Mouse (Mus musculus) neural tube, embryonic 11.5 days (tissue): ENCODE results near the gene Bend6. TPM values are rescaled to one million over a fixed set of nuclear protein-coding genes. Genes with fewer than 3 reads are reported as not detected.
"Not testable (repeated sequence)": the region's sequence is repeated elsewhere in the genome, so short reads cannot be mapped to it uniquely, and the experiment has no call there.

Source experiments
- ATAC-seq: fragments of 200-750 bp; cut with Nextera tagmentation; 2 replicates; pipeline ENCODE4 v1.8.0; 2017; ENCODE audit warnings: moderate number of reproducible peaks, mild to moderate bottlenecking, moderate TSS enrichment, moderate library complexity; ENCODE audit not compliant: insufficient read depth, low FRiP score, low TSS enrichment
- DNase-seq: peaks from one replicate; pipeline ENCODE4 v3.0.0-alpha.2; 2015; ENCODE audit warnings: low spot score
- H3K27ac ChIP-seq: fragments of 300-500 bp; sonication (generic); 2 replicates; pipeline ENCODE4 v1.5.1; 2014; ENCODE audit warnings: low read depth, mild to moderate bottlenecking, low read length
- H3K27me3 ChIP-seq: fragments of 300-500 bp; sonication (generic); 2 replicates; pipeline ENCODE4 v1.6.1; 2014; ENCODE audit warnings: mild to moderate bottlenecking, low read length, mixed read lengths; ENCODE audit not compliant: control insufficient read depth, insufficient read depth
- H3K36me3 ChIP-seq: fragments of 300-500 bp; sonication (generic); 2 replicates; pipeline ENCODE4 v1.6.1; 2014; ENCODE audit warnings: mild to moderate bottlenecking, low read length, moderate library complexity, mixed read lengths; ENCODE audit not compliant: control insufficient read depth, insufficient read depth
- H3K4me1 ChIP-seq: fragments of 300-500 bp; sonication (generic); 2 replicates; pipeline ENCODE4 v1.6.1; 2014; ENCODE audit warnings: low read length, mixed read lengths; ENCODE audit not compliant: control insufficient read depth, insufficient read depth
- H3K4me2 ChIP-seq: fragments of 300-500 bp; sonication (generic); 2 replicates; pipeline ENCODE4 v1.6.1; 2014; ENCODE audit warnings: low read depth, mild to moderate bottlenecking, moderate library complexity
- H3K4me3 ChIP-seq: fragments of 300-500 bp; sonication (generic); 2 replicates; pipeline ENCODE4 v1.5.1; 2014; ENCODE audit warnings: low read depth, low read length
- H3K9ac ChIP-seq: fragments of 300-500 bp; sonication (generic); 2 replicates; pipeline ENCODE4 v1.6.1; 2014; ENCODE audit warnings: mild to moderate bottlenecking, low read length
- H3K9me3 ChIP-seq: fragments of 300-500 bp; sonication (generic); 2 replicates; pipeline ENCODE4 v1.6.1; 2016; ENCODE audit warnings: low read length; ENCODE audit not compliant: control insufficient read depth
- WGBS: fragments of 180-500 bp; shearing (Covaris S2); extraction: QIAGEN DNeasy Blood & Tissue Kit; methylation state at CpG from one replicate; pipeline ENCODE4 v1.1.7; 2014; 5-methylcytosine and 5-hydroxymethylcytosine counted together
- polyA plus RNA-seq: library from polyadenylated mRNA; unstranded; fragments of >200 nt; fragmentation: Nextera tagmentation; extraction: Ambion mirVana; gene quantifications from 2 replicates; pipeline ENCODE4 v1.2.1, GENCODE M21; 2014

The Bend6 gene
- polyA plus RNA-seq, 1 experiment from 2014 or later, result 2.1 TPM

DNA sequence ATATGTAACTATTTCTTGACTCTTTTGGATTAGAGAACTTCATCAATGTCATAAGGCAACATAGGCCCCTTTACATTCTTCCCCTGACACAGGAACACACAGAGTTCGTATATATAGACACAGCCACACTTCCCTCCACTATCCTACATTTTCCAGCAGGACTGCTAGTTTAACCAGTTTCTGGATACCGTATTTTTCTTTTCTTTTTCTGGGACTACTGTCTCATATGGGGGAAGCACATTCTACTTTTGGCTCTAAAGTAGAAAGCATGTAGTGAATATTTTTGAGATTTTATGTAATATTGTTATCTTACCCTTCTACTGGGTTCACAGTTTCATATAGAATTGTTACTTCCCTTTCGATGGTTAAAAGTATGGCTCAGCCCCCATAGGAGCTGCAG, 38.2 kb downstream of the Bend6 start:
- ATAC-seq (no peak), DNase-seq (no peak)
- no peak overlapping the region for H3K9ac ChIP-seq
- no peaks in the 10 kb centered on the region for H3K4me1 ChIP-seq
- H3K9me3 ChIP-seq, result no peaks in the 10 kb centered on the region
- H3K27ac ChIP-seq, result no peak overlapping the region
- WGBS, result 94% methylated on average over 3 of the region's 3 CpGs
- H3K27me3 ChIP-seq, result no peaks in the 10 kb centered on the region
- no peak overlapping the region for H3K4me2 ChIP-seq
- H3K4me3 ChIP-seq, result no peak overlapping the region
- no peaks in the 10 kb centered on the region for H3K36me3 ChIP-seq

- Histone ChIP-seq H3K36me3 (no peaks in the 10 kb centered on the region), H3K9me3 (no peaks in the 10 kb centered on the region), H3K27me3 (no peaks in the 10 kb centered on the region), H3K9ac (no peak overlapping the region), H3K4me2 (no peak overlapping the region), H3K4me1 (no peaks in the 10 kb centered on the region), H3K27ac (no peak overlapping the region), H3K4me3 (no peak overlapping the region)
- 92% methylated on average over 2 of the region's 2 CpGs for WGBS
- ATAC-seq (no peak), DNase-seq (no peak)
Observed at GRCm38 (mm10) chr1:33869031-33869430, 38.6 kb downstream of the Bend6 start.

DNA sequence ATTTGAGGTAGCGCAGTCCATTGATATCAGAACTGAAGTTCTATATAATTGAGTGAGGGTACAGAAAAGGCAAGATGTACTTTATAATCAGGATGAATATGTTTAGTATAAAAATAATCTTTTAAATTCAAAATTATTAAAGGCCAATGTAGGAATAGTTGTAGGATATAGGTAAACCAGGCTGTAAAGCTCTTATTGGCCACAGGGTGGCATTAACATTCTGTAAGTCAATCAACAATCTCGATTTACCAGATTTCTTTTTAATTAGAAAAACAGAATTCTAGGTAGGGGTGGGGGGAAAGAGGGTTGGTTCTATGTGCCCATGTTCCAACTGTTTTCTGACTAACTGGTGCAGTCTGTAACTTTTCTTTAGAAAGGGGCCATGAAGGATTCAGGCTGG, 60.8 kb downstream of the Bend6 start:
- no peak overlapping the region for H3K4me3 ChIP-seq
- H3K27ac ChIP-seq, result no peak overlapping the region
- no peaks in the 10 kb centered on the region for H3K4me1 ChIP-seq
- no peak for DNase-seq
- no peaks in the 10 kb centered on the region for H3K27me3 ChIP-seq
- no peaks in the 10 kb centered on the region for H3K36me3 ChIP-seq
- H3K9ac ChIP-seq, result no peak overlapping the region
- ATAC-seq, result no peak
- 95% methylated on average over 2 of the region's 2 CpGs for WGBS
- no peak overlapping the region for H3K4me2 ChIP-seq
- H3K9me3 ChIP-seq, result no peaks in the 10 kb centered on the region

GRCm38 (mm10) chr1:33843823-33844222, 63.8 kb downstream of the Bend6 start:
- no peak overlapping the region for H3K9ac ChIP-seq
- no peak overlapping the region for H3K4me2 ChIP-seq
- ATAC-seq (no peak), DNase-seq (no peak)
- H3K4me3 ChIP-seq, result no peak overlapping the region
- H3K27me3 ChIP-seq, result no peaks in the 10 kb centered on the region
- no peaks in the 10 kb centered on the region for H3K36me3 ChIP-seq
- H3K4me1 ChIP-seq, result no peaks in the 10 kb centered on the region
- no peak overlapping the region for H3K27ac ChIP-seq
- WGBS, result 74% methylated on average over 6 of the region's 6 CpGs
- H3K9me3 ChIP-seq, result no peaks in the 10 kb centered on the region

- DNase-seq, H3K4me1 ChIP-seq, H3K27me3 ChIP-seq, H3K27ac ChIP-seq, H3K9ac ChIP-seq, H3K4me3 ChIP-seq, H3K4me2 ChIP-seq, H3K36me3 ChIP-seq, H3K9me3 ChIP-seq, ATAC-seq: not testable (repeated sequence)
- WGBS, result 95% methylated on average over 14 of the region's 14 CpGs
Observed at GRCm38 (mm10) chr1:33838952-33839351, 68.7 kb downstream of the Bend6 start.

GRCm38 (mm10) chr1:33830586-33830985, 77.0 kb downstream of the Bend6 start:
- no peak for DNase-seq
- H3K4me2 ChIP-seq, result no peak overlapping the region
- no peaks in the 10 kb centered on the region for H3K9me3 ChIP-seq
- no peak for ATAC-seq
- H3K4me1 ChIP-seq, result no peaks in the 10 kb centered on the region
- 66% methylated on average over 4 of the region's 4 CpGs for WGBS
- no peak overlapping the region for H3K4me3 ChIP-seq
- no peak overlapping the region for H3K9ac ChIP-seq
- no peak overlapping the region for H3K27ac ChIP-seq
- H3K36me3 ChIP-seq, result no peaks in the 10 kb centered on the region
- no peaks in the 10 kb centered on the region for H3K27me3 ChIP-seq

DNA sequence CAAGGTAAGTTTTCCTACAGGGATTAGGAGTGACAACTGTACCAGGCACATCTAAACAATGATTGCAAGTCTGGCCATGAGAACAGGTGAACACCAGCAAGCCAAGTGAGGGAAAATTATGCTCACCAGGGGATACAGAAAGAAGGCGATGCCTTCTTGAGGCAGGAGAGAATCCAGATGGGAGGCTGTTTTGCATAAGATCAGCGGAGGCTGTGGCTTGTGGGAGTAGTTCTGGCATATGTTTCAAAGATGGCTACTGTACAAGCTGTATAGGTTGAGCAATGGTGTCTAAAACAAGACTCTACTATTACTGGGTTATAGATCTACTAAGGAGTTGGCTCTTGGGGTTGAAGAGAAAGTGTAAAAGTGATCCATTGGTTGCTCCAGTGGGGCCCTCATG, 89.7 kb downstream of the Bend6 start:
- H3K27ac ChIP-seq, result no peak overlapping the region
- 83% methylated on average over 2 of the region's 2 CpGs for WGBS
- no peaks in the 10 kb centered on the region for H3K36me3 ChIP-seq
- DNase-seq (no peak), ATAC-seq (no peak)
- H3K4me1 ChIP-seq, result peaks cover 4% of the 10 kb centered on the region; the same call in 1 of the 2 replicates
- H3K27me3 ChIP-seq, result no peaks in the 10 kb centered on the region
- H3K9me3 ChIP-seq, result no peaks in the 10 kb centered on the region
- H3K4me3 ChIP-seq, result no peak overlapping the region
- H3K4me2 ChIP-seq, result no peak overlapping the region
- no peak overlapping the region for H3K9ac ChIP-seq

DNA sequence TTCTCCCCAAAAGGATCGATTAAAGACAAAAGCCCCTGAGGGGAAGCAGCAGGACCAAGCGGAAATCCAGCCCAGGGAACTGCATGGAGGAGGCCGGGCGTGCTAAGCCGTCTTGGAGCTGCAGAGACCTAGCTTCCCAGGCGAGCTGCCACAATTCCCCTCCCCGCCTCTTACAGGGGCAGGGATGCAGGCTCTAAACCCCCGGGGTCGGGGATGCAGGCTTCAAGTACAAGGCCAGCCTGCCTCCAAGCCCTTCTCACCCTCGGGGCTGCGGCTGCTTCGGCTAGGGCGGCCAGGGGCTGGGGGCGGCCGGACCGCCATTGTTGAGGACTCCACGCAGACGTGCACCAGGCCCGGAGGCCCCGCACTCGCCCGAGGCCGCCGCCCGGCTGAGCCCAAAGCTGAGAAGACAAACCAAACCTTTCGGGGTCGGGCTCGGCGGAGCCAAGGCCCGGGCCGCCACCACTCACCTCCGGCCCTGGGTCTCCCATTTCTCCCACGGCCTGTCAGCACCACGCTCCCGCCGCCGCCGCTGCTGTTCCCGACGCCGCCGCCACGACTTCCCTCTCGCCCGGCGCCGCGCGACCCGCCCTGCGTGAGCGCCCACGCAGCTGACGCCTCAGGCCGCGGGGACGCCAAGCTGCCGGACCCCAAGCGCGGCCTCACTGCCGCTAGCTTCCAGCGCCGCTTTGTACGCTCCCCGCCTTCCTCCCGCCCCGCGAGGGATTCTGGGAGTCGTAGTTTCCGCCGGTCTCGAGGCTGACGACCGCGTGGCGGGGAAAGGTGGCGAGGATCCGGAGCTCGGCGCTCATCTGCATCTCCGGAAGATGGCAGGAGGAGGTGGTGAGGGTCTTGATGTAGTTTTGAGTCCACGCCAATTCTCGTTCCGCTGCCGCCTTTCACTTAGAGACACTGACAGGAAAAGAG, 93.5 kb downstream of the Bend6 start, which contains the start of gene Zfp451:
Gene Zfp451 (minus strand): TSS at position 728 of the 927 bp plus-strand sequence.
- peak within 1 kb of the TSS; percentile 97 for H3K4me3 ChIP-seq
- WGBS, result under 1% methylated on average over 78 of the region's 85 CpGs
- peak; percentile 95 for DNase-seq
- peak within 1 kb of the TSS; percentile 99 for H3K9ac ChIP-seq
- H3K27me3 ChIP-seq, result no peaks in the 10 kb centered on the region
- peak; percentile 94 for ATAC-seq
- peak within 1 kb of the TSS; percentile 71 for H3K4me2 ChIP-seq
- peaks cover 2% of the 10 kb centered on the region; the same call in 1 of the 2 replicates for H3K36me3 ChIP-seq
- no peaks in the 10 kb centered on the region for H3K9me3 ChIP-seq
- peaks cover 5% of the 10 kb centered on the region; the same call in 1 of the 2 replicates for H3K4me1 ChIP-seq
- H3K27ac ChIP-seq, result peak within 1 kb of the TSS; percentile 91

DNA sequence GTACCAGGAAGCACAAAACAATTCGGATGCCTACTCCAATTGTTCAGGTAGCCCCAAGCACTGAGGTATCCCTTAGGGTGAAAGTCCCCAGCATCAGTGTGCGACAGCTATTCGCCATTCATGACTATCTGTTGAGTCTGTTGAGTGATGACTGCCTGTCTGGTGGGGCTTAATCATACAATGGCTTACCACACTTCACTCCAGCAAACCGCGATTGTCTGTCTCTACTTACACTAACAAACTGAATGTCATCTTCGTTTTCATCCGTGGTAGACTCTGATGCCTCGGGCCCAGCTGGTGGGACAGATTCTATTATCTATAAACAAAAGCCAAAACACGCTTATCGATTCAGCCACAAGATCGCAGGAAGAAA, 94.1 kb downstream of the Bend6 start:
- Histone ChIP-seq H3K27me3 (no peaks in the 10 kb centered on the region), H3K27ac (peak overlapping the region; percentile 91; the same call in 1 of the 2 replicates), H3K36me3 (peaks cover 2% of the 10 kb centered on the region; the same call in 1 of the 2 replicates), H3K4me3 (peak overlapping the region; percentile 97), H3K9me3 (no peaks in the 10 kb centered on the region), H3K9ac (peak overlapping the region; percentile 99), H3K4me2 (peak overlapping the region; percentile 71), H3K4me1 (peaks cover 5% of the 10 kb centered on the region; the same call in 1 of the 2 replicates)
- DNase-seq, result no peak
- ATAC-seq, result no peak
- 12% methylated on average over 11 of the region's 11 CpGs for WGBS
